Mouse (Mus musculus) MEL (cell line): ENCODE measurements around the gene Gm42688. TPM values are rescaled to one million over a fixed set of nuclear protein-coding genes. Genes with fewer than 3 reads are reported as not detected.
A peak's percentile ranks its signal among the peaks of the same experiment; 100 is the strongest.

Experiments used
- DNase-seq: peaks from one replicate; pipeline ENCODE4 v3.0.0; 2011; ENCODE audit warnings: low read depth, low spot score
- H3K27ac ChIP-seq: 2 replicates; pipeline ENCODE4 v1.5.1; 2012; ENCODE audit warnings: low read depth, mild to moderate bottlenecking, control low read depth, low read length, moderate library complexity; ENCODE audit not compliant: control insufficient read depth
- H3K27me3 ChIP-seq, 2 experiments: fragments of 150-350 bp in 1 of 2; sonication (generic) in 1 of 2; 2 replicates each; pipeline ENCODE4 v1.6.1; 2012; ENCODE audit warnings: low read length in 2 of 2, mild to moderate bottlenecking in 2 of 2, improper control_type of control experiment in 1 of 2, moderate library complexity in 1 of 2; ENCODE audit not compliant: insufficient read depth in 2 of 2, control insufficient read depth in 1 of 2
- H3K36me3 ChIP-seq, 2 experiments: 2 replicates each; pipeline ENCODE4 v1.6.1; 2012 to 2014; ENCODE audit warnings: low read length in 2 of 2, improper control_type of control experiment in 1 of 2, inconsistent platforms in 1 of 2, mild to moderate bottlenecking in 1 of 2; ENCODE audit not compliant: insufficient read depth in 2 of 2, control insufficient read depth in 1 of 2
- H3K4me1 ChIP-seq, 2 experiments: fragments of 150-350 bp in 1 of 2; sonication (generic) in 1 of 2; 2 replicates each; pipeline ENCODE4 v1.6.1; 2012; ENCODE audit warnings: low read length in 2 of 2, improper control_type of control experiment in 1 of 2, mild to moderate bottlenecking in 1 of 2; ENCODE audit not compliant: insufficient read depth in 2 of 2, control insufficient read depth in 1 of 2
- H3K4me3 ChIP-seq, 2 experiments: fragments of 150-350 bp in 1 of 2; sonication (generic) in 1 of 2; 2 replicates each; pipeline ENCODE4 v1.5.1; 2012; ENCODE audit warnings: low read depth in 2 of 2, low read length in 2 of 2, mild to moderate bottlenecking in 2 of 2, moderate library complexity in 2 of 2, control low read depth in 1 of 2, improper control_type of control experiment in 1 of 2; ENCODE audit not compliant: control insufficient read depth in 1 of 2, insufficient read depth in 1 of 2
- H3K79me2 ChIP-seq: 2 replicates; pipeline ENCODE4 v1.6.1; 2012; ENCODE audit warnings: mild to moderate bottlenecking, low read length, moderate library complexity; ENCODE audit not compliant: control insufficient read depth, poor library complexity, insufficient read depth
- H3K9ac ChIP-seq: 2 replicates; pipeline ENCODE4 v1.6.1; 2012; ENCODE audit warnings: low read depth, mild to moderate bottlenecking, control low read depth, low read length, moderate library complexity; ENCODE audit not compliant: control insufficient read depth, poor library complexity, severe bottlenecking
- H3K9me3 ChIP-seq: fragments of 150-350 bp; sonication (generic); replicated peaks from 2 replicates; pipeline ENCODE4 v1.6.1; 2012; ENCODE audit warnings: mild to moderate bottlenecking, low read length, improper control_type of control experiment, moderate library complexity; ENCODE audit not compliant: insufficient read depth
- BHLHE40 ChIP-seq: IDR thresholded peaks from 2 replicates; pipeline ENCODE4 v1.6.1; 2012; ENCODE audit warnings: low read depth, mild to moderate bottlenecking, inconsistent platforms, low read length, improper control_type of control experiment, borderline replicate concordance
- CHD1 ChIP-seq: IDR thresholded peaks from 2 replicates; pipeline ENCODE4 v1.6.1; 2012; ENCODE audit warnings: low read depth, mild to moderate bottlenecking, inconsistent platforms, low read length, improper control_type of control experiment
- CHD2 ChIP-seq: IDR thresholded peaks from 2 replicates; pipeline ENCODE4 v1.6.1; 2011; ENCODE audit warnings: low read length, improper control_type of control experiment
- CTCF ChIP-seq, 3 experiments: IDR thresholded peaks in 2 of 3; conservative IDR thresholded peaks in 1 of 3; 2 replicates each; pipeline ENCODE4 v1.5.1; 2011 to 2012; ENCODE audit warnings: low read length in 3 of 3, low read depth in 2 of 3, mild to moderate bottlenecking in 2 of 3, improper control_type of control experiment in 1 of 3, inconsistent platforms in 1 of 3, mixed read lengths in 1 of 3, moderate library complexity in 1 of 3; ENCODE audit not compliant: control insufficient read depth in 1 of 3, insufficient read depth in 1 of 3, poor library complexity in 1 of 3, severe bottlenecking in 1 of 3
- ELF1 ChIP-seq: IDR thresholded peaks from 2 replicates; pipeline ENCODE4 v1.6.1; 2014; ENCODE audit warnings: low read depth, mild to moderate bottlenecking, inconsistent platforms, low read length, improper control_type of control experiment, moderate library complexity
- EP300 ChIP-seq, 2 experiments: IDR thresholded peaks; 2 replicates each; pipeline ENCODE4 v1.6.1; 2011; ENCODE audit warnings: improper control_type of control experiment in 2 of 2, low read length in 2 of 2, low read depth in 1 of 2, mild to moderate bottlenecking in 1 of 2
- ETS1 ChIP-seq: IDR thresholded peaks from 2 replicates; pipeline ENCODE4 v1.6.1; 2012; ENCODE audit warnings: low read depth, mild to moderate bottlenecking, inconsistent platforms, low read length, improper control_type of control experiment, moderate library complexity
- GABPA ChIP-seq: IDR thresholded peaks from 2 replicates; pipeline ENCODE4 v1.6.1; 2012; ENCODE audit warnings: low read depth, mild to moderate bottlenecking, inconsistent platforms, low read length, improper control_type of control experiment, moderate library complexity
- GATA1 ChIP-seq: IDR thresholded peaks from 2 replicates; pipeline ENCODE4 v1.6.1; 2011; ENCODE audit warnings: low read depth, low read length, improper control_type of control experiment
- HCFC1 ChIP-seq: IDR thresholded peaks from 2 replicates; pipeline ENCODE4 v1.6.1; 2012; ENCODE audit warnings: low read depth, mild to moderate bottlenecking, inconsistent platforms, low read length, improper control_type of control experiment, moderate library complexity
- JUND ChIP-seq: IDR thresholded peaks from 2 replicates; pipeline ENCODE4 v1.6.1; 2011; ENCODE audit warnings: low read depth, mild to moderate bottlenecking, improper control_type of control experiment, low read length
- KAT2A ChIP-seq: conservative IDR thresholded peaks from 2 replicates; pipeline ENCODE4 v1.6.1; 2012; ENCODE audit warnings: low read depth, low read length, improper control_type of control experiment, inconsistent platforms
- MAFK ChIP-seq: IDR thresholded peaks from 2 replicates; pipeline ENCODE4 v1.6.1; 2011; ENCODE audit warnings: low read depth, mild to moderate bottlenecking, low read length, improper control_type of control experiment, borderline replicate concordance
- MAX ChIP-seq: IDR thresholded peaks from 2 replicates; pipeline ENCODE4 v1.6.1; 2011; ENCODE audit warnings: low read length, improper control_type of control experiment
- MAZ ChIP-seq: IDR thresholded peaks from 2 replicates; pipeline ENCODE4 v1.6.1; 2012; ENCODE audit warnings: low read depth, mild to moderate bottlenecking, inconsistent platforms, low read length, improper control_type of control experiment
- MEF2A ChIP-seq: IDR thresholded peaks from 2 replicates; pipeline ENCODE4 v1.6.1; 2014; ENCODE audit warnings: low read depth, mild to moderate bottlenecking, inconsistent platforms, low read length, improper control_type of control experiment; ENCODE audit not compliant: poor library complexity, insufficient replicate concordance, severe bottlenecking; ENCODE audit errors: extremely low read depth
- MXI1 ChIP-seq: IDR thresholded peaks from 2 replicates; pipeline ENCODE4 v1.6.1; 2011; ENCODE audit warnings: mild to moderate bottlenecking, low read depth, low read length, improper control_type of control experiment
- MYB ChIP-seq: IDR thresholded peaks from 2 replicates; pipeline ENCODE4 v1.6.1; 2011; ENCODE audit warnings: mild to moderate bottlenecking, low read depth, low read length, improper control_type of control experiment
- MYC ChIP-seq: IDR thresholded peaks from 2 replicates; pipeline ENCODE4 v1.6.1; 2011; ENCODE audit warnings: low read depth, mild to moderate bottlenecking, low read length, improper control_type of control experiment, moderate library complexity
- NELFE ChIP-seq: IDR thresholded peaks from 2 replicates; pipeline ENCODE4 v1.6.1; 2011; ENCODE audit warnings: low read depth, low read length, improper control_type of control experiment
- NRF1 ChIP-seq: IDR thresholded peaks from 2 replicates; pipeline ENCODE4 v1.6.1; 2014; ENCODE audit warnings: low read depth, mild to moderate bottlenecking, inconsistent platforms, low read length, improper control_type of control experiment, moderate library complexity; ENCODE audit not compliant: poor library complexity, insufficient read depth, severe bottlenecking
- POLR2A ChIP-seq, 2 experiments: IDR thresholded peaks; 2 replicates each; pipeline ENCODE4 v1.6.1; 2011 to 2012; ENCODE audit warnings: low read length in 2 of 2, mild to moderate bottlenecking in 2 of 2, control low read depth in 1 of 2, improper control_type of control experiment in 1 of 2, low read depth in 1 of 2, moderate library complexity in 1 of 2; ENCODE audit not compliant: control insufficient read depth in 1 of 2, insufficient read depth in 1 of 2, poor library complexity in 1 of 2
- POLR2AphosphoS5 ChIP-seq: IDR thresholded peaks from 2 replicates; pipeline ENCODE4 v1.6.1; 2012; ENCODE audit warnings: low read depth, borderline replicate concordance, mild to moderate bottlenecking, inconsistent platforms, low read length, moderate library complexity, mixed read lengths
- RAD21 ChIP-seq: IDR thresholded peaks from 2 replicates; pipeline ENCODE4 v1.6.1; 2011; ENCODE audit warnings: mild to moderate bottlenecking, low read depth, low read length, improper control_type of control experiment
- RCOR1 ChIP-seq: IDR thresholded peaks from 2 replicates; pipeline ENCODE4 v1.6.1; 2012; ENCODE audit warnings: low read depth, mild to moderate bottlenecking, inconsistent platforms, low read length, improper control_type of control experiment
- SIN3A ChIP-seq: IDR thresholded peaks from 2 replicates; pipeline ENCODE4 v1.6.1; 2012; ENCODE audit warnings: low read length, improper control_type of control experiment, inconsistent platforms
- SMC3 ChIP-seq: IDR thresholded peaks from 2 replicates; pipeline ENCODE4 v1.6.1; 2011; ENCODE audit warnings: low read depth, low read length, improper control_type of control experiment
- TAL1 ChIP-seq: IDR thresholded peaks from 2 replicates; pipeline ENCODE4 v1.6.1; 2012; ENCODE audit warnings: mild to moderate bottlenecking, inconsistent platforms, low read length, moderate library complexity, mixed read lengths
- TBP ChIP-seq: IDR thresholded peaks from 2 replicates; pipeline ENCODE4 v1.8.0; 2011; ENCODE audit warnings: low read depth, low read length, improper control_type of control experiment
- TCF12 ChIP-seq: IDR thresholded peaks from 2 replicates; pipeline ENCODE4 v1.6.1; 2014; ENCODE audit warnings: low read depth, mild to moderate bottlenecking, inconsistent platforms, low read length, improper control_type of control experiment, moderate library complexity
- UBTF ChIP-seq: IDR thresholded peaks from 2 replicates; pipeline ENCODE4 v1.6.1; 2012; ENCODE audit warnings: low read depth, mild to moderate bottlenecking, inconsistent platforms, low read length, improper control_type of control experiment, moderate library complexity, borderline replicate concordance; ENCODE audit not compliant: insufficient read depth
- USF1 ChIP-seq: IDR thresholded peaks from 2 replicates; pipeline ENCODE4 v1.6.1; 2014; ENCODE audit warnings: low read depth, mild to moderate bottlenecking, inconsistent platforms, low read length, improper control_type of control experiment, moderate library complexity
- USF2 ChIP-seq, 2 experiments: IDR thresholded peaks; 2 replicates each; pipeline ENCODE4 v1.6.1; 2011 to 2012; ENCODE audit warnings: improper control_type of control experiment in 2 of 2, low read length in 2 of 2, borderline replicate concordance in 1 of 2, inconsistent platforms in 1 of 2, low read depth in 1 of 2, mild to moderate bottlenecking in 1 of 2; ENCODE audit not compliant: insufficient read depth in 1 of 2
- ZC3H11A ChIP-seq: IDR thresholded peaks from 2 replicates; pipeline ENCODE4 v1.6.1; 2012; ENCODE audit warnings: low read depth, mild to moderate bottlenecking, inconsistent platforms, low read length, improper control_type of control experiment
- ZKSCAN1 ChIP-seq: IDR thresholded peaks from 2 replicates; pipeline ENCODE4 v1.6.1; 2012; ENCODE audit warnings: low read depth, mild to moderate bottlenecking, inconsistent platforms, low read length, improper control_type of control experiment, moderate library complexity
- ZMIZ1 ChIP-seq: IDR thresholded peaks from 2 replicates; pipeline ENCODE4 v1.6.1; 2012; ENCODE audit warnings: low read depth, mild to moderate bottlenecking, inconsistent platforms, low read length, improper control_type of control experiment, moderate library complexity
- ZNF384 ChIP-seq: IDR thresholded peaks from 2 replicates; pipeline ENCODE4 v1.6.1; 2012; ENCODE audit warnings: low read depth, mild to moderate bottlenecking, inconsistent platforms, low read length, improper control_type of control experiment
- polyA plus RNA-seq, 2 experiments: library from polyadenylated mRNA; stranded (reverse) in 1 of 2; unstranded in 1 of 2; fragments of >175 nt in 1 of 2; fragments of >200 nt in 1 of 2; gene quantifications; 2 replicates each; pipeline versions ENCODE4 v1.2.1 to v1.2.4; 2012; ENCODE audit warnings: low replicate concordance in 2 of 2, low read depth in 1 of 2; ENCODE audit not compliant: insufficient read length in 2 of 2, insufficient read depth in 1 of 2, missing spikeins in 1 of 2
- total RNA-seq: library from RNA; depleted of rRNA; stranded (reverse); fragments of 300-350 nt; gene quantifications from 2 replicates; pipeline ENCODE4 v1.2.3, GENCODE M21; 2012

The Gm42688 gene
- total and polyA plus RNA-seq, 3 experiments, result 2.5 to 4.8 TPM; not detected in 1

GRCm38 (mm10) chr6:83124851-83125312 lies 23.5 kb downstream of the Gm42688 start:
- peaks cover 0 to 15% of the 10 kb centered on the region in 2 experiments; a peak in 3 of 4 replicates for H3K4me1 ChIP-seq
- peaks cover 22% of the 10 kb centered on the region for H3K79me2 ChIP-seq
- peak overlapping the region; percentile 76 to 96 for H3K4me3 ChIP-seq
- H3K9me3 ChIP-seq, result no peaks in the 10 kb centered on the region
- peaks cover 0 to 18% of the 10 kb centered on the region in 2 experiments; a peak in 2 of 4 replicates for H3K36me3 ChIP-seq
- H3K27me3 ChIP-seq, result no peaks in the 10 kb centered on the region
- H3K9ac ChIP-seq, result peak overlapping the region; percentile 92
- peak overlapping the region; percentile 81 for H3K27ac ChIP-seq
- peak; percentile 98 for DNase-seq
- TF ChIP-seq CHD2, result no peak
- no peak for TF ChIP-seq UBTF
- TF ChIP-seq SIN3A, result peak; percentile 98
- no peak for TF ChIP-seq BHLHE40
- TF ChIP-seq MXI1, result peak; percentile 95
- TF ChIP-seq MEF2A, result no peak
- no peak for TF ChIP-seq TAL1
- peak; percentile 95 for TF ChIP-seq TBP
- TF ChIP-seq MYB, result no peak; the same call in 1 of the 2 replicates
- peak; percentile 79 for TF ChIP-seq NELFE
- TF ChIP-seq NRF1, result no peak
- TF ChIP-seq CHD1, result no peak
- no peak for TF ChIP-seq USF1
- TF ChIP-seq MAZ, result peak; percentile 21; the same call in 1 of the 2 replicates
- peak; percentile 96 for TF ChIP-seq HCFC1
- TF ChIP-seq ETS1, result no peak
- peak; percentile 80 for TF ChIP-seq TCF12
- no peak for TF ChIP-seq MAFK
- TF ChIP-seq ELF1, result peak; percentile 92
- 0 out of 2 replicates have a peak, but pooled peaks have one; percentile 15 for TF ChIP-seq POLR2AphosphoS5
- no peak for TF ChIP-seq RCOR1
- TF ChIP-seq GATA1, result 0 out of 2 replicates have a peak, but pooled peaks have one; percentile 25
- no peak for TF ChIP-seq SMC3
- TF ChIP-seq GABPA, result no peak
- TF ChIP-seq JUND, result no peak
- TF ChIP-seq MAX, result no peak
- peak; percentile 84 to 91 for TF ChIP-seq POLR2A (IDR thresholded peaks at IDR 0.05; ENCODE audit: control insufficient read depth in 1 of 2, insufficient read depth in 1 of 2, low read depth in 1 of 2, low read length in 2 of 2, poor library complexity in 1 of 2)
- peak; percentile 65; the same call in 1 of the 2 replicates for TF ChIP-seq KAT2A
- TF ChIP-seq ZNF384, result no peak
- no peak for TF ChIP-seq EP300 (IDR thresholded peaks at IDR 0.05; ENCODE audit: low read depth in 1 of 2, low read length in 2 of 2)
- TF ChIP-seq RAD21, result no peak
- TF ChIP-seq CTCF (IDR thresholded peaks at IDR 0.05 in 2 of 3, conservative IDR thresholded peaks at IDR 0.05 in 1 of 3; ENCODE audit: control insufficient read depth in 1 of 3, insufficient read depth in 1 of 3, low read depth in 2 of 3, low read length in 3 of 3, poor library complexity in 1 of 3, severe bottlenecking in 1 of 3), result 0 out of 6 replicates have a peak, but pooled peaks of 1 of the 3 experiments have one; percentile 4
- peak; percentile 94 for TF ChIP-seq MYC
- TF ChIP-seq ZMIZ1, result no peak
- no peak for TF ChIP-seq ZC3H11A
- no peak for TF ChIP-seq ZKSCAN1
- no peak for TF ChIP-seq USF2 (IDR thresholded peaks at IDR 0.05; ENCODE audit: borderline replicate concordance in 1 of 2, insufficient read depth in 1 of 2, low read depth in 1 of 2, low read length in 2 of 2)
